Mouse (Mus musculus): Measurements from ENCODE around the gene Fam84b. TPM values are rescaled to one million over a fixed set of nuclear protein-coding genes. Genes with fewer than 3 reads are reported as not detected.
A peak's percentile ranks its signal among the peaks of the same experiment; 100 is the strongest.

The Fam84b gene
- total RNA-seq, 4 experiments from 2014 or later, result 10.2 to 14.3 (median 11.9) TPM

GRCm38 (mm10) chr15:60833476-60834218 lies 19.9 kb downstream of the Fam84b start:
- no peak for DNase-seq (ENCODE audit: low spot score in 2 of 2)

GRCm38 (mm10) chr15:60832586-60832985 lies 21.0 kb downstream of the Fam84b start:
- no peak for DNase-seq (ENCODE audit: low spot score in 2 of 2)

- DNase-seq (ENCODE audit: low spot score in 2 of 2), result no peak
Measured at GRCm38 (mm10) chr15:60826226-60826625, 27.4 kb downstream of the Fam84b start.

- DNase-seq (ENCODE audit: low spot score in 2 of 2), result peak; percentile 80 to 85
Measured at GRCm38 (mm10) chr15:60824751-60825227, 28.8 kb downstream of the Fam84b start.

GRCm38 (mm10) chr15:60823870-60824709 lies 29.5 kb downstream of the Fam84b start:
- peak in 1 of 2 experiments; percentile 9 for DNase-seq (ENCODE audit: low spot score in 2 of 2)

- DNase-seq (ENCODE audit: low spot score in 2 of 2), result peak in 1 of 2 experiments; percentile 5
Measured at GRCm38 (mm10) chr15:60823620-60823869, 30.0 kb downstream of the Fam84b start.

GRCm38 (mm10) chr15:60822803-60823619 lies 30.6 kb downstream of the Fam84b start:
- peak; percentile 67 to 77 for DNase-seq (ENCODE audit: low spot score in 2 of 2)

GRCm38 (mm10) chr15:60822101-60822802 lies 31.3 kb downstream of the Fam84b start:
- peak in 1 of 2 experiments; percentile 19 for DNase-seq (ENCODE audit: low spot score in 2 of 2)

GRCm38 (mm10) chr15:60818500-60818899 lies 35.1 kb downstream of the Fam84b start:
- no peak for DNase-seq (ENCODE audit: low spot score in 2 of 2)

- no peak for DNase-seq (ENCODE audit: low spot score in 2 of 2)
Measured at GRCm38 (mm10) chr15:60816478-60816877, 37.1 kb downstream of the Fam84b start.

GRCm38 (mm10) chr15:60814542-60814941 lies 39.0 kb downstream of the Fam84b start:
- DNase-seq (ENCODE audit: low spot score in 2 of 2), result no peak

- DNase-seq (ENCODE audit: low spot score in 2 of 2), result no peak
Measured at GRCm38 (mm10) chr15:60793041-60793673, 60.4 kb downstream of the Fam84b start.

- no peak for DNase-seq (ENCODE audit: low spot score in 2 of 2)
Measured at GRCm38 (mm10) chr15:60789084-60789483, 64.5 kb downstream of the Fam84b start.

- DNase-seq (ENCODE audit: low spot score in 2 of 2), result no peak
Measured at GRCm38 (mm10) chr15:60783761-60784160, 69.8 kb downstream of the Fam84b start.

- no peak for DNase-seq (ENCODE audit: low spot score in 2 of 2)
Measured at GRCm38 (mm10) chr15:60779531-60779973, 74.0 kb downstream of the Fam84b start.

- no peak for DNase-seq (ENCODE audit: low spot score in 2 of 2)
Measured at GRCm38 (mm10) chr15:60779063-60779462, 74.5 kb downstream of the Fam84b start.

All from layer of hippocampus, adult 8-10 months (tissue).